In the genomic region with DNA sequence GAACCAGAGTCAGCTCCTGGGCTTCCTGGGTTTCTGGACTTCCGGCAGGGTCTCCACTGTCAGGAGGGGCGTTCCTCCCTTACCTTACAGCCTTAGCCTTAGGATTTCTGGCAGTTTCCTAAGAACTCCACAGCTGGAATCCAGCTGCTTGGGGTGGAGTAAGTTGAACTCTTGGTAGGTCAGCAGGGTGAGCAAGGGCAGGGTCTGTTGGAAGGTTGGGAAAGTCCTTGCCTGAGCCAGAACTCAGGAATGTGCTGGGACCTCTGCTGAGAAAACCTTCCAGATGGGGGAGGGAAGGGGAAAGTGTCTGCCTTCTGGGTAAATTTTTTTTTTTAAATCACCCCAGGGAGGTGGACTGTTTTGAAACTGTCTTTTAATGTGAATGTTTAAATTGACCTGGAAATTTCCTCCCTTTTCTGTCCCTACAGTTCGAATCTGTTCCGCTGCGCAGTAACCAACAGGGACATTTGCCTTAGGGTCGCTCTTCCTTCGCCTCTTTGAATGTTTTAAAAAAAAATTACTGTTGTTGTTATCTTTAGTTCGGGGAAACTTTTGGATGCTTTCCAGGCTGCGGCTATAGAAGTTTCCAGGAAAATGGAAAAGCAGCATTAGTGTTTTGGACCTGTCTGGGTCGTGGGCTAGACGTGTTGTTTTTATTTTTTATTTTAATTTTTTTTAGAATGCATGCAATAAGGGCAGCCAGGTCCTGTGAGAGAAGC, we compare ENCODE assay signal across 8 mouse cellular contexts. TPM values are rescaled to one million over a fixed set of nuclear protein-coding genes. Genes with fewer than 3 reads are reported as not detected.
DNase-seq lines count a peak whose midpoint lies in the region; ATAC-seq and TF ChIP-seq lines count a peak whose summit lies in the region.

No protein-coding gene starts in this region.

- H3K27ac ChIP-seq in forebrain, embryonic 10.5 days: peak overlapping the region; percentile 95
- H3K27ac ChIP-seq in forebrain, embryonic 11.5 days (ENCODE audit: low read depth, low read length): no peak overlapping the region
- H3K27ac ChIP-seq in embryonic facial prominence, embryonic 14.5 days (replicated peaks; ENCODE audit: low read depth, low read length): peak overlapping the region; percentile 77
- peak overlapping the region; percentile 50 for H3K27ac ChIP-seq in hindbrain, embryonic 13.5 days
- peak overlapping the region; percentile 86 for H3K27ac ChIP-seq in lung, postnatal 0 days (ENCODE audit: low read length)

- TF ChIP-seq CTCF in lung, postnatal 0 days (IDR thresholded peaks at IDR 0.05): no peak

- no peaks in the 10 kb centered on the region for H3K9me3 ChIP-seq in forebrain, embryonic 10.5 days
- H3K9me3 ChIP-seq in forebrain, embryonic 11.5 days (ENCODE audit: control insufficient read depth, low read length): no peaks in the 10 kb centered on the region
- H3K9me3 ChIP-seq in embryonic facial prominence, embryonic 14.5 days (ENCODE audit: control insufficient read depth, low read length): no peaks in the 10 kb centered on the region
- H3K9me3 ChIP-seq in hindbrain, embryonic 13.5 days: no peaks in the 10 kb centered on the region
- H3K9me3 ChIP-seq in lung, postnatal 0 days (ENCODE audit: low read length): no peaks in the 10 kb centered on the region

- H3K4me2 ChIP-seq in forebrain, embryonic 11.5 days (ENCODE audit: low read depth, low read length, severe bottlenecking): no peak overlapping the region
- H3K4me2 ChIP-seq in embryonic facial prominence, embryonic 14.5 days (ENCODE audit: low read depth, low read length): peak overlapping the region; percentile 15
- no peak overlapping the region for H3K4me2 ChIP-seq in hindbrain, embryonic 13.5 days
- no peak overlapping the region for H3K4me2 ChIP-seq in lung, postnatal 0 days (replicated peaks; ENCODE audit: low read depth, low read length)

- no peak overlapping the region for H3K4me3 ChIP-seq in forebrain, embryonic 10.5 days
- no peak overlapping the region for H3K4me3 ChIP-seq in forebrain, embryonic 11.5 days (ENCODE audit: low read depth, low read length)
- no peak overlapping the region for H3K4me3 ChIP-seq in embryonic facial prominence, embryonic 14.5 days (ENCODE audit: low read depth, low read length)
- H3K4me3 ChIP-seq in hindbrain, embryonic 13.5 days: no peak overlapping the region
- no peak overlapping the region for H3K4me3 ChIP-seq in lung, postnatal 0 days (ENCODE audit: low read depth, low read length)

- no peaks in the 10 kb centered on the region for H3K36me3 ChIP-seq in forebrain, embryonic 10.5 days (replicated peaks)
- H3K36me3 ChIP-seq in forebrain, embryonic 11.5 days (ENCODE audit: control insufficient read depth, insufficient read depth, low read length): no peaks in the 10 kb centered on the region
- H3K36me3 ChIP-seq in embryonic facial prominence, embryonic 14.5 days (ENCODE audit: control insufficient read depth, insufficient read depth, low read length): no peaks in the 10 kb centered on the region
- H3K36me3 ChIP-seq in hindbrain, embryonic 13.5 days: no peaks in the 10 kb centered on the region
- no peaks in the 10 kb centered on the region for H3K36me3 ChIP-seq in lung, postnatal 0 days (ENCODE audit: insufficient read depth, low read length)

- H3K27me3 ChIP-seq in forebrain, embryonic 10.5 days (ENCODE audit: poor library complexity, severe bottlenecking): no peaks in the 10 kb centered on the region
- H3K27me3 ChIP-seq in forebrain, embryonic 11.5 days (ENCODE audit: control insufficient read depth, insufficient read depth, low read length): no peaks in the 10 kb centered on the region
- no peaks in the 10 kb centered on the region for H3K27me3 ChIP-seq in embryonic facial prominence, embryonic 14.5 days (replicated peaks; ENCODE audit: control insufficient read depth, insufficient read depth, low read length)
- no peaks in the 10 kb centered on the region for H3K27me3 ChIP-seq in hindbrain, embryonic 13.5 days
- H3K27me3 ChIP-seq in lung, postnatal 0 days (replicated peaks; ENCODE audit: insufficient read depth, low read length): no peaks in the 10 kb centered on the region

- TF ChIP-seq EP300 in lung, postnatal 0 days (IDR thresholded peaks at IDR 0.05): peak; percentile 82

- H3K9ac ChIP-seq in forebrain, embryonic 11.5 days (ENCODE audit: low read length): no peak overlapping the region
- H3K9ac ChIP-seq in embryonic facial prominence, embryonic 14.5 days (ENCODE audit: low read depth, low read length): no peak overlapping the region; the same call in 1 of the 2 replicates
- H3K9ac ChIP-seq in hindbrain, embryonic 13.5 days: no peak overlapping the region
- H3K9ac ChIP-seq in lung, postnatal 0 days (replicated peaks; ENCODE audit: low read depth): no peak overlapping the region

- no peak for ATAC-seq in forebrain, embryonic 11.5 days (replicated peaks; ENCODE audit: low FRiP score)
- ATAC-seq in embryonic facial prominence, embryonic 14.5 days (ENCODE audit: low read depth): no peak
- no peak for ATAC-seq in hindbrain, embryonic 13.5 days (ENCODE audit: low FRiP score)
- ATAC-seq in lung, postnatal 0 days: peak; percentile 47

- peaks cover 65% of the 10 kb centered on the region for H3K4me1 ChIP-seq in forebrain, embryonic 10.5 days
- peaks cover 37% of the 10 kb centered on the region; the same call in 1 of the 2 replicates for H3K4me1 ChIP-seq in forebrain, embryonic 11.5 days (replicated peaks; ENCODE audit: control insufficient read depth, insufficient read depth, low read length)
- peaks cover 57% of the 10 kb centered on the region for H3K4me1 ChIP-seq in embryonic facial prominence, embryonic 14.5 days (ENCODE audit: control insufficient read depth, insufficient read depth, low read length)
- peaks cover 64% of the 10 kb centered on the region for H3K4me1 ChIP-seq in hindbrain, embryonic 13.5 days (replicated peaks)
- H3K4me1 ChIP-seq in lung, postnatal 0 days (ENCODE audit: insufficient read depth, low read depth, low read length): peaks cover 41% of the 10 kb centered on the region

- 70% methylated on average over 11 of the region's 11 CpGs for WGBS in forebrain, embryonic 10.5 days
- 76% methylated on average over 11 of the region's 11 CpGs for WGBS in forebrain, embryonic 11.5 days
- 19% methylated on average over 11 of the region's 11 CpGs for WGBS in embryonic facial prominence, embryonic 14.5 days
- WGBS in hindbrain, embryonic 13.5 days: 63% methylated on average over 11 of the region's 11 CpGs
- 24% methylated on average over 11 of the region's 11 CpGs for WGBS in lung, postnatal 0 days

- DNase-seq in forebrain, embryonic 10.5 days (ENCODE audit: extremely low spot score, low spot score): no peak
- no peak for DNase-seq in forebrain, embryonic 11.5 days (ENCODE audit: low spot score)
- DNase-seq in embryonic facial prominence, embryonic 14.5 days (ENCODE audit: low spot score): peak; percentile 76
- peak; percentile 94 for DNase-seq in lung, postnatal 0 days (ENCODE audit: low spot score)
- DNase-seq in frontal cortex, postnatal 25 days (ENCODE audit: low spot score in 2 of 2): no peak
- DNase-seq in ovary, adult 18-20 months (ENCODE audit: low spot score): no peak
- DNase-seq in cerebellum, adult 11 months: no peak

RNA-seq across cellular contexts. Expression of gene Irf2bpl, which starts 15.0 kb away (rescaled TPM):
- 20.5 and 22.6 TPM in 2 replicates for polyA plus RNA-seq in forebrain, embryonic 10.5 days (2016; fragmentation: Nextera tagmentation; extraction: Ambion mirVana)
- polyA plus RNA-seq in forebrain, embryonic 11.5 days (2014; fragmentation: Nextera tagmentation; extraction: Ambion mirVana): 40.3 and 42.7 TPM in 2 replicates
- 33.5 and 33.8 TPM in 2 replicates for polyA plus RNA-seq in embryonic facial prominence, embryonic 14.5 days (2014; fragmentation: Nextera tagmentation; extraction: Ambion mirVana)
- 66.4 and 70.0 TPM in 2 replicates for polyA plus RNA-seq in hindbrain, embryonic 13.5 days (2015; fragmentation: Nextera tagmentation; extraction: Ambion mirVana)
- 39.5 and 49.1 TPM in 2 replicates for polyA plus RNA-seq in lung, postnatal 0 days (2015; fragmentation: Nextera tagmentation; extraction: Ambion mirVana)

RNA-seq across cellular contexts. Expression of gene Cipc, which starts 47.2 kb away (rescaled TPM):
- polyA plus RNA-seq in forebrain, embryonic 10.5 days (2016; fragmentation: Nextera tagmentation; extraction: Ambion mirVana): 39.1 and 40.4 TPM in 2 replicates
- 46.5 and 48.7 TPM in 2 replicates for polyA plus RNA-seq in forebrain, embryonic 11.5 days (2014; fragmentation: Nextera tagmentation; extraction: Ambion mirVana)
- polyA plus RNA-seq in embryonic facial prominence, embryonic 14.5 days (2014; fragmentation: Nextera tagmentation; extraction: Ambion mirVana): 21.4 and 23.3 TPM in 2 replicates
- 44.1 and 45.4 TPM in 2 replicates for polyA plus RNA-seq in hindbrain, embryonic 13.5 days (2015; fragmentation: Nextera tagmentation; extraction: Ambion mirVana)
- 12.5 and 14.8 TPM in 2 replicates for polyA plus RNA-seq in lung, postnatal 0 days (2015; fragmentation: Nextera tagmentation; extraction: Ambion mirVana)

Comparison
In these comparisons a context has a peak if more than half of its experiments do, and no peak if none do; other contexts are left out.
1. DNase-seq: peak in embryonic facial prominence, embryonic 14.5 days (single experiment) and lung, postnatal 0 days (single experiment); none in forebrain, embryonic 10.5 days (single experiment), forebrain, embryonic 11.5 days (single experiment), frontal cortex, postnatal 25 days (0 of 2), ovary, adult 18-20 months (single experiment) and cerebellum, adult 11 months (single experiment).